Mouse (Mus musculus) cerebellum, adult (tissue): ENCODE data around the gene Foxd2.

ENCODE experiments used
- ATAC-seq: cut with Nextera tagmentation; 2 replicates; pipeline ENCODE4 v1.9.2; 2017; ENCODE audit warnings: mild to moderate bottlenecking, moderate library complexity, mixed read lengths; ENCODE audit not compliant: insufficient number of reproducible peaks, low FRiP score, low TSS enrichment

Foxd2 gene

GRCm38 (mm10) chr4:114858426-114858825, 50.2 kb downstream of the Foxd2 start:
- no peak for ATAC-seq
